Mouse (Mus musculus) cerebellum, postnatal 25 days (tissue): ENCODE data around the gene Pla2g6.

Source experiments
- DNase-seq, 2 experiments: peaks; one replicate each; pipeline ENCODE4 v3.0.0; 2021; ENCODE audit warnings: mixed read lengths in 2 of 2

Gene Pla2g6

DNA sequence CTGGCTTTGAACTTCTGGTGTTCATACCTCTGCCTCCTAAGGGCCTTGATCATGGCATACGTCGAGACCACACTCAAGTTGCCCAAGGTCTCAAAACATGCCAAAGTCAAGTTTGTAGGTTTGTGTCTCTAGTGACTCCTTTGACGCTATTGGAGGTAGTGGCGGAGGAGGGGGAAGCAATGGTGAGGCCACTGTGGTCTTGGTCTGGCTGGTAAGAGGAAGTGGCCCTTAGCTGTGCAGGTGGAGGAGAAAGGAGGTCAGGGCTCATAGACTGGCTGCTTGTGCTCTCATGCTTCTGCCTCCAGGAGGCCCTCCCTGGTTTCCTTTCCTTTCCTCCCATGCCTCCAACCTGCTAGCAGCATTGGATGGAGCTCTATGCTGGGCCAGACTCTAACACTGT, 22.7 kb upstream of the Pla2g6 start:
- DNase-seq: no peak

- DNase-seq: no peak
Measured at GRCm38 (mm10) chr15:79348651-79349050, 20.5 kb upstream of the Pla2g6 start.

- DNase-seq: peak; percentile 50 to 72
Measured at GRCm38 (mm10) chr15:79347845-79348506, 19.8 kb upstream of the Pla2g6 start.

GRCm38 (mm10) chr15:79347165-79347844, 19.1 kb upstream of the Pla2g6 start:
- peak; percentile 81 to 88 for DNase-seq

GRCm38 (mm10) chr15:79346051-79346793, 18.0 kb upstream of the Pla2g6 start, which contains the start of gene Maff:
Maff (plus strand) TSS chr15:79346621.
- DNase-seq: no peak

DNA sequence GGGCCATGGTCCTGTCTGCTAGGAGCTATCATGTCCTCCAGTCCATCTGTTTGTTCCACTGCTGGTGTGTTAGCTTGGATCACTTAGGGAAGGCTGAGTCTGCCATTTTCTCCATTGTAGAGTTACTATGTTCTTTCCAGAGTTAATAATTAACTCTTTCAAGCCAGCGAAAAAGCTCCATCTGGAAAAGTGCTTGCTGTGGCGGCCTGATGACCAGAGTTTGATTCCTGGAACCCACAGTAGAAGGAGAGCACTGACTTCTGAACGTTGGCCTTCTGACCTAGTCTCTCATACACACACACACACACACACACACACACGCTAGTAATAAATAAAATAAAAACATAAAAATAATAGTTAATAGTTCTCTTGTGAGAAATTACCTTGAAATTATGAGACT, 16.4 kb upstream of the Pla2g6 start:
- DNase-seq: no peak

- DNase-seq: no peak
Measured at GRCm38 (mm10) chr15:79342641-79343337, 14.6 kb upstream of the Pla2g6 start.

GRCm38 (mm10) chr15:79338978-79339377, 10.8 kb upstream of the Pla2g6 start:
- DNase-seq: no peak

GRCm38 (mm10) chr15:79335061-79335655, 7.0 kb upstream of the Pla2g6 start:
- no peak for DNase-seq

GRCm38 (mm10) chr15:79333409-79333808, 5.2 kb upstream of the Pla2g6 start:
- DNase-seq: no peak

GRCm38 (mm10) chr15:79330521-79330920, 2.3 kb upstream of the Pla2g6 start:
- no peak for DNase-seq

DNA sequence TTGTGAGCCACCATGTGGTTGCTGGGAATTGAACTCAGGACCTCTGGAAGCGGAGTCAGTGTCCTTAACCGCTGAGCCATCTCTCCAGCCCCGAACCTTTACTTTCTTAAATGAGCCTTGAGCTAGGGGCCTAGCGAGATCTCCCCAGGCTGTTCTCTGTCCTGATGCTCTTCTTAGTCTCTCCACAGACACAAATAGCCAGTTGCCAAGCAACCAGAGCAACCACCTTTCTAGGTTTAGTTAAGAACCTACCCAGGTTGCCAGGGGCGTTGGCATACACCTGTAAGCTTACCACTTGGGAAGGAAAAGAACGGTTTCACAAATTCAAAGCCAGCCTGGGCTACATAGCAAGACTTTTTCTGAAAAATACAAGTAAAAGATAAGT, 1.8 kb upstream of the Pla2g6 start:
- DNase-seq: no peak

DNA sequence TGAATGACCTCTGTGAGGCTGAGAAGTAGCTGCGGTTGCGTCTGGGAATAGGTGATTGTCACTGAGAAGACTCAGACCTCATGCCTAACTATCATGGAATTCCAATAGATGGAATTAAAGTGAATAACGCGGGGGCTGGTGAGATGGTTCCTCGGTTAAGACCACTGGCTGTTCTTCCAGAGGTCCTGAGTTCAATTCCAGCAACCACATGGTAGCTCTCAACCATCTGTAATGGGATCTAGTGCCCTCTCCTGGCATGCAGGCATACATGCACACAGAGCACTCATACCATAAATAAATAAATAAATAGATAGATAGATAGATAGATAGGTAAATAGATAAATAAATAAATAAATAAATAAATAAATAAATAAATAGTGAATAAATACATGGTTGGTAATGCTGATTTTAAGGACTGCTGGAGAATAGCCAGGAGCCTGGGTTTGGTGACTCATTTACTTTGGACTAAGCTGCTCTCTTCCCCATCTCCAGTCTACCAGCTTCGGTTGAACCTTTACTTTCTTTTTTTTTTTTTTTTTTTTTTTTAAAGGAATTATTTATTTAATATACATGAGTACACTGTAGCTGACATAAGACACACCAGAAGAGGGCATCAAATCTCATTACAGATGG, 1.3 kb upstream of the Pla2g6 start:
- no peak for DNase-seq

DNA sequence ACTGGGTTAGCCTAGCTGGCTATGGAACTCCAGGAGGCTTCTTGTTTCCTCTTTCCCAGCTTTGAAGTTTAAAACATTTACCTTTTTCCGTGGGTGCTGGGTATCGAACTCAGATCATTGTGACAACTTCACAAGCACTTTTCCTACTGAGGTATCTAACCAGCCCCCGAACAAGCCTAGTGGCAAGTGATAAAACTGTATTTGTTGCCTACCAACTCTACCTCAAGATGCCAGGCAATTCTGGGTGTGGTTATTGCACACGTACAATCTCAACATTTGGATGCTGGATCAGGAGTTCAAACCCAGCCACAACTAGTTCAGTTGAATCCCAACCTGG, 717 bp upstream of the Pla2g6 start:
- DNase-seq: no peak

GRCm38 (mm10) chr15:79326971-79327961, 924 bp downstream of the Pla2g6 start:
- peak; percentile 55 to 56 for DNase-seq

DNA sequence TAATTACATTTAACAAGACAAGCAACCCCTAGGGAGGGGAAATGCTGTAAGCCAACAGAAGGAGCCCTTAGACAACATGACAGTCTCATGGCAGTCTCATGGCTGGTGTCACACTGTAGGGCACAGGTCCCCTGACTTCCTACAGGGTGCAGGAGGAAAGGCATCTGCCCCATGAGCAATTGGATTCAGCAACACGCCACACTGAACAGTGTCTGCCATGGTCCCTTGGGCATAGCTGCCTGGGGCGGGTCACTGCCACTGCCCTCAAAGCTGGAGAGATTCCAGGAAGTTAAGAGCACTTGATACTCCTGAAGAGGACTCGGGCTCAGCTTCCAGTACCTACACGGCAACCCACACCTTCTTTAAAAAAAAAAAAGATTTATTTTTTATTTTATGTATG, 1.9 kb downstream of the Pla2g6 start:
- no peak for DNase-seq

- DNase-seq: no peak
Measured at GRCm38 (mm10) chr15:79325742-79326141, 2.4 kb downstream of the Pla2g6 start.

- DNase-seq: no peak
Measured at GRCm38 (mm10) chr15:79324373-79324772, 3.8 kb downstream of the Pla2g6 start.

GRCm38 (mm10) chr15:79323791-79324155, 4.4 kb downstream of the Pla2g6 start:
- DNase-seq: no peak

DNA sequence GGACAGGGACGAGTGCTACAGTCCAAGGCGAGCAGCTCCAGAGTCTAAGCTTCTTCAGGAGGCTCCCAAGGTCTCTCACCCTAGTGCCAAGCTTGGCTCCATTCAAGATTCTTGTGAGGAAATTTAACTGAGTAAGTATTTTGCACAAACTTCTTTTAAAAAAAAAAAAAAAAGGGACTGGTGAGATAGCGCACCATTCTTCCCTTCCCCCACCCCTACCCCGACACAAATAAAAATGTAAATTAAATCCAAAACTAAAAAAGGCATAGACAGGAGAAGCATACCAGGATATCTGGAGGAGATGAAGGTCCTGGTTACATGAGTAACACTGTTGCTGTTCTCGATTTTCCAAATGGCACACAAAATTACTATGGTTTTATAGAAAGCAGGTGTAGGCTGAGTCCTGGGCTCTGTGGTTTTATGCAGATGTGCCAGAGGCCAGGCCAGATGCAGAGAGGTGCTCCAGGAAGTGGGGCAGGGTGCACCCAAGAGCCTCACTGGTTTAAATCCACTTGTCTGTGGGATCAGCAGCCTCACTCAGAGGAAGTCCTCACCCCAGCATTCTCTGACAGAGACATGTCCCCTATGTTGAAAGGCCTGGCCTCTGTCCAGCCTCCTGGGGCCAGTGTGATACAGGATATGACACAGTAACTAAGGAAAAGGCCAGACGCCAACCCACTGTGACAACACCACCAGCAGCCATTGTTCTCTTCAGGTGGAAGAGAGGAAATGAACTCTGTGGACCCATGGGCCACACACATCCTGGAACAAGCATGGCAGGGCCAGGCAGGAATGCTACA, 5.0 kb downstream of the Pla2g6 start:
- DNase-seq: peak in 1 of 2 experiments; percentile 54
